Mouse (Mus musculus) bone marrow, adult 2 months (tissue): ENCODE measurements at regions not wholly inside any gene's neighbourhood (a gene's known extent, or its start where the extent isn't known, plus 50 kb on each side); places are given as distances from the start of the nearest gene placed in this dataset.

Experiments used
- CTCF ChIP-seq: fragments of 200-500 bp; IDR thresholded peaks from 2 replicates; pipeline ENCODE4 v1.5.1; 2011; ENCODE audit warnings: low read length, control low read depth; ENCODE audit not compliant: control insufficient read depth, insufficient read depth
- POLR2A ChIP-seq: fragments of 200-500 bp; IDR thresholded peaks from 2 replicates; pipeline ENCODE4 v1.6.1; 2011; ENCODE audit warnings: low read depth, mild to moderate bottlenecking, control low read depth, low read length, borderline replicate concordance; ENCODE audit not compliant: control insufficient read depth

- TF ChIP-seq CTCF, result no peak
- no peak for TF ChIP-seq POLR2A
Measured at GRCm38 (mm10) chr13:60100130-60101112, 76.7 kb downstream of the Gas1 start.
